ENCODE assay signal across 31 mouse cellular contexts in genomic region chr2:33750611-33751010, GRCm38 (mm10).
DNase-seq lines count a peak whose midpoint lies in the region; ATAC-seq and TF ChIP-seq lines count a peak whose summit lies in the region.
"Had no signal": no experiment of that assay in that cellular context is flagged by ENCODE, and none has a peak within 500 bp of the region (broad histone marks: within the 10 kb centered on the region; RNA-seq: fewer than 3 reads in every experiment).

No protein-coding gene starts in this region.

- intact Hi-C loops in gastrocnemius, postnatal 36 days (cut with DNase I), result no loop called here

- peaks cover 57% of the 10 kb centered on the region for H3K4me1 ChIP-seq in midbrain, embryonic 13.5 days (replicated peaks)
- peaks cover 27% of the 10 kb centered on the region; the same call in 1 of the 2 replicates for H3K4me1 ChIP-seq in midbrain, postnatal 0 days (ENCODE audit: insufficient read depth, low read length)
- H3K4me1 ChIP-seq in heart, embryonic 10.5 days, result peaks cover 34% of the 10 kb centered on the region

- ATAC-seq in midbrain, embryonic 13.5 days, result no peak
- no peak for ATAC-seq in midbrain, postnatal 0 days (ENCODE audit: low FRiP score)
- ATAC-seq: activated CD4-positive, CD25-positive, alpha-beta regulatory T cell, adult 4 months; midbrain, embryonic 16.5 days had no signal

- H3K36me3 ChIP-seq in midbrain, embryonic 13.5 days, result peaks cover 47% of the 10 kb centered on the region
- peaks cover 23% of the 10 kb centered on the region for H3K36me3 ChIP-seq in midbrain, postnatal 0 days (ENCODE audit: insufficient read depth, low read length)
- H3K36me3 ChIP-seq in heart, embryonic 10.5 days, result peaks cover 10% of the 10 kb centered on the region; the same call in 1 of the 2 replicates

- H3K27me3 ChIP-seq in midbrain, embryonic 13.5 days, result no peaks in the 10 kb centered on the region
- H3K27me3 ChIP-seq in midbrain, postnatal 0 days (ENCODE audit: insufficient read depth, low read length), result no peaks in the 10 kb centered on the region
- peaks cover 8% of the 10 kb centered on the region; the same call in 1 of the 2 replicates for H3K27me3 ChIP-seq in heart, embryonic 10.5 days (ENCODE audit: insufficient read depth, poor library complexity, severe bottlenecking)
- H3K27me3 ChIP-seq: CH12.LX; heart, embryonic 13.5 days; hindbrain, embryonic 15.5 days; limb, embryonic 13.5 days; lung, embryonic 15.5 days; neural tube, embryonic 12.5 days had no signal

- 89% methylated on average over 7 of the region's 7 CpGs for whole genome bisulfite sequencing in midbrain, embryonic 13.5 days
- 87% methylated on average over 7 of the region's 7 CpGs for WGBS in midbrain, postnatal 0 days
- 90% methylated on average over 7 of the region's 7 CpGs for WGBS in heart, embryonic 10.5 days

- DNase-seq in cerebellum, adult 11 months, result peak; percentile 61
- no peak for DNase-seq in cerebellum, postnatal 4 days (ENCODE audit: low spot score in 2 of 2)
- DNase-seq in midbrain, postnatal 0 days (ENCODE audit: low spot score), result no peak
- DNase-seq in cerebellum, postnatal 25 days, result peak; percentile 65 to 78
- no peak for DNase-seq in gastrocnemius, postnatal 36 days
- no peak for DNase-seq in heart, embryonic 10.5 days (ENCODE audit: low spot score)
- DNase-seq in testis, postnatal 10 days (ENCODE audit: low spot score), result no peak
- DNase-seq: adrenal gland, adult 8-10 months; gastrocnemius, postnatal 14 days; heart, adult 11 months; heart, postnatal 10 days; kidney, adult 2 months; layer of hippocampus, postnatal 36 days; right cerebral cortex, adult 18-20 months; spleen, adult 18-20 months; thymus, adult 2 months; thymus, postnatal 36 days had no signal

- H3K9ac ChIP-seq in midbrain, embryonic 13.5 days (replicated peaks), result no peak overlapping the region
- no peak overlapping the region for H3K9ac ChIP-seq in midbrain, postnatal 0 days (replicated peaks; ENCODE audit: low read length, poor library complexity, severe bottlenecking)
- H3K9ac ChIP-seq: heart, embryonic 13.5 days; hindbrain, embryonic 15.5 days; limb, embryonic 13.5 days; lung, embryonic 15.5 days; neural tube, embryonic 12.5 days had no signal

- no peaks in the 10 kb centered on the region for H3K9me3 ChIP-seq in midbrain, embryonic 13.5 days
- no peaks in the 10 kb centered on the region for H3K9me3 ChIP-seq in midbrain, postnatal 0 days (ENCODE audit: low read length)
- no peaks in the 10 kb centered on the region for H3K9me3 ChIP-seq in heart, embryonic 10.5 days
- H3K9me3 ChIP-seq: heart, embryonic 13.5 days; hindbrain, embryonic 15.5 days; limb, embryonic 13.5 days; lung, embryonic 15.5 days; midbrain, embryonic 10.5 days; neural tube, embryonic 12.5 days had no signal

- H3K4me3 ChIP-seq in midbrain, embryonic 13.5 days (replicated peaks), result no peak overlapping the region
- H3K4me3 ChIP-seq in midbrain, postnatal 0 days (ENCODE audit: low read depth, low read length), result no peak overlapping the region
- H3K4me3 ChIP-seq in heart, embryonic 10.5 days, result no peak overlapping the region
- H3K4me3 ChIP-seq: erythroblast, embryonic 14.5 days; heart, embryonic 13.5 days; hindbrain, embryonic 15.5 days; limb, embryonic 13.5 days; lung, embryonic 15.5 days; midbrain, embryonic 10.5 days; myocyte; neural tube, embryonic 12.5 days had no signal

- H3K27ac ChIP-seq in midbrain, embryonic 13.5 days, result peak overlapping the region; percentile 27; the same call in 1 of the 2 replicates
- H3K27ac ChIP-seq in midbrain, postnatal 0 days (ENCODE audit: low read depth, low read length), result no peak overlapping the region
- H3K27ac ChIP-seq in heart, embryonic 10.5 days, result no peak overlapping the region
- H3K27ac ChIP-seq: heart, embryonic 13.5 days; hindbrain, embryonic 15.5 days; kidney, postnatal 0 days; limb, embryonic 13.5 days; lung, embryonic 15.5 days; midbrain, embryonic 10.5 days; neural tube, embryonic 12.5 days had no signal

- TF ChIP-seq CTCF in midbrain, postnatal 0 days (IDR thresholded peaks at IDR 0.05), result no peak

- no peak overlapping the region for H3K4me2 ChIP-seq in midbrain, embryonic 13.5 days (replicated peaks)
- H3K4me2 ChIP-seq in midbrain, postnatal 0 days (ENCODE audit: low read depth, low read length, poor library complexity, severe bottlenecking), result no peak overlapping the region
- H3K4me2 ChIP-seq: heart, embryonic 13.5 days; hindbrain, embryonic 15.5 days; limb, embryonic 13.5 days; liver, embryonic 11.5 days; lung, embryonic 15.5 days; neural tube, embryonic 12.5 days had no signal

Comparison
In these comparisons a context has a peak if more than half of its experiments do, and no peak if none do; other contexts are left out.
1. DNase-seq: peak in cerebellum, adult 11 months (single experiment) and cerebellum, postnatal 25 days (2 of 2); none in cerebellum, postnatal 4 days (0 of 2), midbrain, postnatal 0 days (single experiment), gastrocnemius, postnatal 36 days (0 of 2), heart, embryonic 10.5 days (single experiment) and testis, postnatal 10 days (single experiment).